Mouse (Mus musculus) stomach, embryonic 14.5 days (tissue): ENCODE results near the gene Pglyrp1. TPM values are rescaled to one million over a fixed set of nuclear protein-coding genes. Genes with fewer than 3 reads are reported as not detected.
A peak's percentile ranks its signal among the peaks of the same experiment; 100 is the strongest.

ENCODE experiments used
- ATAC-seq: fragments of 200-750 bp; cut with Nextera tagmentation; 2 replicates; pipeline ENCODE4 v1.8.0; 2017; ENCODE audit warnings: low read depth, moderate TSS enrichment; ENCODE audit not compliant: insufficient number of reproducible peaks, insufficient read depth, low FRiP score
- H3K27ac ChIP-seq: fragments of 300-500 bp; sonication (generic); 2 replicates; pipeline ENCODE4 v1.5.1; 2014; ENCODE audit warnings: mild to moderate bottlenecking, low read length, moderate library complexity, mixed read lengths
- H3K27me3 ChIP-seq: fragments of 300-500 bp; sonication (generic); 2 replicates; pipeline ENCODE4 v1.6.1; 2014; ENCODE audit warnings: low read length, control low read depth, mixed read lengths; ENCODE audit not compliant: control insufficient read depth, insufficient read depth
- H3K36me3 ChIP-seq: fragments of 300-500 bp; sonication (generic); 2 replicates; pipeline ENCODE4 v1.6.1; 2014; ENCODE audit warnings: mild to moderate bottlenecking, control low read depth, low read length, moderate library complexity, mixed read lengths; ENCODE audit not compliant: control insufficient read depth, insufficient read depth
- H3K4me1 ChIP-seq: fragments of 300-500 bp; sonication (generic); 2 replicates; pipeline ENCODE4 v1.6.1; 2014; ENCODE audit warnings: low read length, control low read depth, mixed read lengths; ENCODE audit not compliant: control insufficient read depth, insufficient read depth
- H3K4me2 ChIP-seq: fragments of 300-500 bp; sonication (generic); replicated peaks from 2 replicates; pipeline ENCODE4 v1.6.1; 2014; ENCODE audit warnings: low read depth, low read length, control low read depth
- H3K4me3 ChIP-seq: fragments of 300-500 bp; sonication (generic); 2 replicates; pipeline ENCODE4 v1.5.1; 2014; ENCODE audit warnings: low read depth, low read length, control low read depth
- H3K9ac ChIP-seq: fragments of 300-500 bp; sonication (generic); replicated peaks from 2 replicates; pipeline ENCODE4 v1.6.1; 2014; ENCODE audit warnings: low read depth, mild to moderate bottlenecking, control low read depth, low read length, moderate library complexity, mixed read lengths
- H3K9me3 ChIP-seq: fragments of 300-500 bp; sonication (generic); 2 replicates; pipeline ENCODE4 v1.6.1; 2016; ENCODE audit warnings: low read depth, low read length, control low read depth; ENCODE audit not compliant: control insufficient read depth
- WGBS: fragments of 180-500 bp; shearing (Covaris S2); extraction: QIAGEN DNeasy Blood & Tissue Kit; methylation state at CpG from one replicate; pipeline ENCODE4 v1.1.7; 2014; 5-methylcytosine and 5-hydroxymethylcytosine counted together
- polyA plus RNA-seq: library from polyadenylated mRNA; unstranded; fragments of >200 nt; fragmentation: Nextera tagmentation; extraction: Ambion mirVana; gene quantifications from 2 replicates; pipeline ENCODE4 v1.2.1, GENCODE M21; 2014

Gene Pglyrp1
- polyA plus RNA-seq, 1 experiment from 2014 or later = 23.9 TPM

GRCm38 (mm10) chr7:18841174-18841567, 30.0 kb upstream of the Pglyrp1 start:
- 72% methylated on average over 1 of the region's 1 CpGs for WGBS
- Histone ChIP-seq H3K4me2 (peak overlapping the region; percentile 58), H3K27ac (peak overlapping the region; percentile 73; the same call in 1 of the 2 replicates), H3K9me3 (no peaks in the 10 kb centered on the region), H3K4me3 (0 out of 2 replicates have a peak overlapping the region, but pooled peaks have one; percentile 4), H3K4me1 (no peaks in the 10 kb centered on the region), H3K27me3 (no peaks in the 10 kb centered on the region), H3K9ac (no peak overlapping the region), H3K36me3 (no peaks in the 10 kb centered on the region)
- ATAC-seq = peak; percentile 20; the same call in 1 of the 2 replicates

GRCm38 (mm10) chr7:18844811-18845210, 26.3 kb upstream of the Pglyrp1 start:
- 27% methylated on average over 5 of the region's 5 CpGs for WGBS
- no peaks in the 10 kb centered on the region for H3K27me3 ChIP-seq
- no peak overlapping the region for H3K27ac ChIP-seq
- H3K4me3 ChIP-seq = no peak overlapping the region
- H3K36me3 ChIP-seq = no peaks in the 10 kb centered on the region
- no peak for ATAC-seq
- H3K9ac ChIP-seq = no peak overlapping the region
- H3K4me1 ChIP-seq = no peaks in the 10 kb centered on the region
- H3K9me3 ChIP-seq = no peaks in the 10 kb centered on the region
- H3K4me2 ChIP-seq = no peak overlapping the region

GRCm38 (mm10) chr7:18848395-18848794, 22.7 kb upstream of the Pglyrp1 start:
- Histone ChIP-seq H3K4me2 (no peak overlapping the region), H3K27ac (no peak overlapping the region), H3K4me3 (no peak overlapping the region), H3K36me3 (no peaks in the 10 kb centered on the region), H3K9me3 (no peaks in the 10 kb centered on the region), H3K4me1 (no peaks in the 10 kb centered on the region), H3K9ac (no peak overlapping the region), H3K27me3 (no peaks in the 10 kb centered on the region)
- ATAC-seq = no peak
- 67% methylated on average over 1 of the region's 1 CpGs for WGBS

- H3K27me3 ChIP-seq = no peaks in the 10 kb centered on the region
- no peaks in the 10 kb centered on the region for H3K36me3 ChIP-seq
- no peak overlapping the region for H3K9ac ChIP-seq
- no peaks in the 10 kb centered on the region for H3K9me3 ChIP-seq
- ATAC-seq = no peak
- H3K4me2 ChIP-seq = no peak overlapping the region
- no peak overlapping the region for H3K4me3 ChIP-seq
- H3K4me1 ChIP-seq = peaks cover 8% of the 10 kb centered on the region; the same call in 1 of the 2 replicates
- peak overlapping the region; percentile 15; the same call in 1 of the 2 replicates for H3K27ac ChIP-seq
- 73% methylated on average over 5 of the region's 5 CpGs for WGBS
Measured at GRCm38 (mm10) chr7:18858310-18858916, 12.7 kb upstream of the Pglyrp1 start.

- peaks cover 8% of the 10 kb centered on the region; the same call in 1 of the 2 replicates for H3K4me1 ChIP-seq
- H3K4me3 ChIP-seq = no peak overlapping the region
- no peak overlapping the region for H3K4me2 ChIP-seq
- no peak overlapping the region for H3K27ac ChIP-seq
- 85% methylated on average over 6 of the region's 6 CpGs for WGBS
- no peaks in the 10 kb centered on the region for H3K27me3 ChIP-seq
- H3K9ac ChIP-seq = no peak overlapping the region
- no peak for ATAC-seq
- no peaks in the 10 kb centered on the region for H3K9me3 ChIP-seq
- no peaks in the 10 kb centered on the region for H3K36me3 ChIP-seq
Measured at GRCm38 (mm10) chr7:18862801-18863200, 8.3 kb upstream of the Pglyrp1 start.

- H3K9ac ChIP-seq = no peak overlapping the region
- no peak overlapping the region for H3K27ac ChIP-seq
- 0 out of 2 replicates have a peak, but pooled peaks cover 3% of the 10 kb centered on the region for H3K4me1 ChIP-seq
- no peaks in the 10 kb centered on the region for H3K36me3 ChIP-seq
- H3K9me3 ChIP-seq = 0 out of 2 replicates have a peak, but pooled peaks cover 6% of the 10 kb centered on the region
- H3K4me3 ChIP-seq = no peak overlapping the region
- no peaks in the 10 kb centered on the region for H3K27me3 ChIP-seq
- WGBS = 90% methylated on average over 2 of the region's 2 CpGs
- no peak overlapping the region for H3K4me2 ChIP-seq
- no peak for ATAC-seq
Measured at GRCm38 (mm10) chr7:18868491-18868890, 2.6 kb upstream of the Pglyrp1 start.

- no peak overlapping the region for H3K27ac ChIP-seq
- H3K4me2 ChIP-seq = peak overlapping the region; percentile 83
- WGBS = 28% methylated on average over 13 of the region's 14 CpGs
- H3K9me3 ChIP-seq = 0 out of 2 replicates have a peak, but pooled peaks cover 6% of the 10 kb centered on the region
- no peaks in the 10 kb centered on the region for H3K27me3 ChIP-seq
- H3K9ac ChIP-seq = no peak overlapping the region; the same call in 1 of the 2 replicates
- no peaks in the 10 kb centered on the region for H3K36me3 ChIP-seq
- H3K4me3 ChIP-seq = peak overlapping the region; percentile 27
- 0 out of 2 replicates have a peak, but pooled peaks cover 3% of the 10 kb centered on the region for H3K4me1 ChIP-seq
- 0 out of 2 replicates have a peak, but pooled peaks have one; percentile 40 for ATAC-seq
Measured at GRCm38 (mm10) chr7:18872014-18872802, 1.1 kb downstream of the Pglyrp1 start.

- Histone ChIP-seq H3K27ac (no peak overlapping the region), H3K36me3 (no peaks in the 10 kb centered on the region), H3K9me3 (0 out of 2 replicates have a peak, but pooled peaks cover 6% of the 10 kb centered on the region), H3K9ac (no peak overlapping the region; the same call in 1 of the 2 replicates), H3K27me3 (no peaks in the 10 kb centered on the region), H3K4me3 (peak overlapping the region; percentile 27), H3K4me2 (peak overlapping the region; percentile 83), H3K4me1 (0 out of 2 replicates have a peak, but pooled peaks cover 3% of the 10 kb centered on the region)
- ATAC-seq = peak; percentile 42; the same call in 1 of the 2 replicates
- WGBS = 4% methylated on average over 7 of the region's 7 CpGs
Measured at GRCm38 (mm10) chr7:18872816-18873215, 1.7 kb downstream of the Pglyrp1 start.
